Mouse (Mus musculus): ENCODE measurements around the gene Rbp1. TPM values are rescaled to one million over a fixed set of nuclear protein-coding genes. Genes with fewer than 3 reads are reported as not detected.

Gene Rbp1
- not detected in 3 replicates for total RNA-seq (2017)

DNA sequence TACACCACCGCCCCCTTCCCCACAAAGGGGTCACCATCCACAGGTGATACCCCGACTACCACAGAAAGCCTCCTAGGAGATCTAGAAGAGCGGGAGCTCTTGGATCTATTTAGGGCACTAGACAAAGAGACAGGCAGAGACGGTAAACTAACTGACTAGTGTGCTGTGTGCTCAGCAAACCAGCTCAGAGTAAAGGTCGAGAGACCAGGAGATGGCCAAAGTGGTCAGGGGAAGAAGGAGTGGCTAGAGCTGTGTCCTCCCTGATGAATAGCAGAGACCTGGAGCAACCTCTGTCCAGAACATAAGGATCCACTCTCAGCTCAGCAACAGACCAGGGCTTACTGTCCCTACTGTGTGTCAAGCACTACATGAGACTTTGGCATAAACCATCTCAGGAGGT, at the start of gene Rbp1:
Rbp1 (plus strand) TSS at position 306 of the 400 bp plus-strand sequence.
- no peak for ATAC-seq (replicated peaks; ENCODE audit: insufficient number of reproducible peaks, low FRiP score, low TSS enrichment, poor library complexity, severe bottlenecking)

GRCm38 (mm10) chr9:98373358-98373757, 49.4 kb upstream of the Rbp1 start:
- no peak for ATAC-seq (replicated peaks; ENCODE audit: insufficient number of reproducible peaks, low FRiP score, low TSS enrichment, poor library complexity, severe bottlenecking)

DNA sequence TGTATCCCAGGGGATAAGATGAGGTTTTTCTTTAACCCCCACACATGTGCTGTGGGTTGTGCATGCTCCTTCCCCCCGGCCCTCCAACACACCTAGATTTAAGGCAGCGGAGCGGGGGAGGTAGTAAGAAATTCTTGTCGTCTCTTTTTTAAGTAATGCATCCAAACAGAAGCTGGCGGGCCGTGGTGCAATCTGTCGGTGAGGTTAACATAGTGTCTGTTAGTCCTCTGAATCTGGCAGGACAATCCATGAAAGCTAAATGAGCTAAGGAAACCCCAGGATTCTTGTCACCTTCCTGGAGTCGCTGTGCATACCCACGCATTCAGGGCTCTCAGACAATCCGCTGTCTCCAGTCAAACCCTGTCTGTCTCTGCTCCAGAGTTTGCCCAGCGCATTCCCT, 47.9 kb upstream of the Rbp1 start:
- ATAC-seq (replicated peaks; ENCODE audit: insufficient number of reproducible peaks, low FRiP score, low TSS enrichment, poor library complexity, severe bottlenecking), result no peak

- no peak for ATAC-seq (replicated peaks; ENCODE audit: insufficient number of reproducible peaks, low FRiP score, low TSS enrichment, poor library complexity, severe bottlenecking)
These were observed 47.2 kb upstream of the Rbp1 start for GRCm38 (mm10) chr9:98375329-98376170.

GRCm38 (mm10) chr9:98379736-98380135, 43.0 kb upstream of the Rbp1 start:
- no peak for ATAC-seq (replicated peaks; ENCODE audit: insufficient number of reproducible peaks, low FRiP score, low TSS enrichment, poor library complexity, severe bottlenecking)

GRCm38 (mm10) chr9:98380593-98380992, 42.2 kb upstream of the Rbp1 start:
- ATAC-seq (replicated peaks; ENCODE audit: insufficient number of reproducible peaks, low FRiP score, low TSS enrichment, poor library complexity, severe bottlenecking), result no peak

DNA sequence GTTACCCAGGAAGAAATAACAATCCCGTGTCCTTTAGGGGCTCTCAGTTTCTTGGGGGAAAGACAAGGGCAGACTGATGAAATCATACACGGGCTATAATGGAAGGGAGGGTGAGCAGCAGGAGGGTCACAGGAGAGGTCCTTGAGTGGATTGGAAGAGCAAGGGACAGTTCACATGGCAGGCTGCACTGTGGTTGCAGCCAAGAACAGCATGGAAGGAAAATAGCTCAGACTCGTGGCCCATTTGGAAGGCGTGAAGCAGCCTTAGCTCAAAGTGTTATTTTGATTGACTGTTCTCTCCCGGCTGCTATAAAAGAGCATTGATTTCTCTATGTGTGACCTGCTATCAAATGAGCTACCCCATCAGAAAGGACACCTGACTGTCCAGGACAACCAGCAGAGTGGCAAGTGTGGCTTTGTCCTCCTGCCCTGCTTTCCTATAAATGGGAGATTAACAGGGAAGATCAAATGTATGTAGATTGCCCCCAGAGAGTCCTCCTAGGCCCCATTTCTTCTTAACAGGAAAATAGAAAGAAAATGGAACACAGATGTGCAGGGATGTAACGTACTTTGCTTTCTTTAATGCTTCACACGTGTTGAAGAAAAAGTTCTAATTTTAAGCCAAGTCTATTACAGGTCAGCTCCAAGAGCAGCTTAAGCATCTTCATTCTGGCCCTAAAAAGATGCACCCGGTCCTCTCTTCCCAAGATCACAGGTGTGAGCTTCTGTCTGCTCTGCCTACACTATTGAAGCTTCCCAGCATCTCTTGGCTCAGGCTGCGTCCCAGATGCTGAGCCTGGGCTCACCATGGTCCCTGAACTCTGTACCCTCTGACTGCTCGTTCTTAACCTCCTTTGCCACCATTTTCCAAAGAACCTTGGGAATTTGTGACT, 34.8 kb upstream of the Rbp1 start:
- ATAC-seq (replicated peaks; ENCODE audit: insufficient number of reproducible peaks, low FRiP score, low TSS enrichment, poor library complexity, severe bottlenecking), result no peak

- ATAC-seq (replicated peaks; ENCODE audit: insufficient number of reproducible peaks, low FRiP score, low TSS enrichment, poor library complexity, severe bottlenecking), result no peak
These were observed 34.2 kb upstream of the Rbp1 start for GRCm38 (mm10) chr9:98388633-98388965.

GRCm38 (mm10) chr9:98393496-98393895, 29.3 kb upstream of the Rbp1 start:
- no peak for ATAC-seq (replicated peaks; ENCODE audit: insufficient number of reproducible peaks, low FRiP score, low TSS enrichment, poor library complexity, severe bottlenecking)

DNA sequence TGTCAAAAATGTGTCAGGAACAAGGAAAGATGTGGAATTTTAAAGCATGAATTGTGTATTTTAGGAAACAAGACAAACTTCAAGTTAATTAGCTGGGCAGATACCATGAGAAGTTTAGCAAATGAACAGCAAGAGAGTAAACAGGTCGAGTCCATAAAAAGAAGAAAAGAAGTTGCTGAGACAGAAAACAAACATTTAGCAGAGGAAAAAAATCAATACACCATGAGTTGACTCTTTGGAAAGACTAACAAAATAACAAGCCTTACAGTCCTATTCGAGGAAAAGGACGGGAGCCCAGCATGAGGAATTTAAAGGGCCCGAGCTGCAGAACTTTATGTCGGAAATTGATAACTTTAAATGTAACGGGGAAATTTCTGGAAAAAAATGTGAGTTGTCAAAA, 25.6 kb upstream of the Rbp1 start:
- ATAC-seq (replicated peaks; ENCODE audit: insufficient number of reproducible peaks, low FRiP score, low TSS enrichment, poor library complexity, severe bottlenecking), result no peak

DNA sequence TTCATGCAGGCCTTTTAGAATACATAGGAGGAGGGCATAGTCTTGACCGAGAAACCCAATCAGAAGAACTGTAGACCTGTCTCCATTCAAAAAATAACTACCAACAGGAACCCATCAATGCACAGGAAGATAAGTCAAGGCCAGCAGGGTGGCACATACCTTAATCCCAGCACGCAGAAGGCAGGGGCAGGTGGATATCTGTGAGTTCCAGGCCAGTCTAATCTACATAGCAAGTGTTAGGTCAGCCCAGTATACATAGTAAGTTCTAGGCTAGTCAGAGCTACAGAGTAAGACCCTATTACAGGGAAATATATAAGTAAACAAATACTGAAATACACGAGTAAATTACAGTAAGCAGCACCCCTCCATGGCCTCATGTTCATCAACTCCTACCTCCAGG, 24.9 kb upstream of the Rbp1 start:
- no peak for ATAC-seq (replicated peaks; ENCODE audit: insufficient number of reproducible peaks, low FRiP score, low TSS enrichment, poor library complexity, severe bottlenecking)

DNA sequence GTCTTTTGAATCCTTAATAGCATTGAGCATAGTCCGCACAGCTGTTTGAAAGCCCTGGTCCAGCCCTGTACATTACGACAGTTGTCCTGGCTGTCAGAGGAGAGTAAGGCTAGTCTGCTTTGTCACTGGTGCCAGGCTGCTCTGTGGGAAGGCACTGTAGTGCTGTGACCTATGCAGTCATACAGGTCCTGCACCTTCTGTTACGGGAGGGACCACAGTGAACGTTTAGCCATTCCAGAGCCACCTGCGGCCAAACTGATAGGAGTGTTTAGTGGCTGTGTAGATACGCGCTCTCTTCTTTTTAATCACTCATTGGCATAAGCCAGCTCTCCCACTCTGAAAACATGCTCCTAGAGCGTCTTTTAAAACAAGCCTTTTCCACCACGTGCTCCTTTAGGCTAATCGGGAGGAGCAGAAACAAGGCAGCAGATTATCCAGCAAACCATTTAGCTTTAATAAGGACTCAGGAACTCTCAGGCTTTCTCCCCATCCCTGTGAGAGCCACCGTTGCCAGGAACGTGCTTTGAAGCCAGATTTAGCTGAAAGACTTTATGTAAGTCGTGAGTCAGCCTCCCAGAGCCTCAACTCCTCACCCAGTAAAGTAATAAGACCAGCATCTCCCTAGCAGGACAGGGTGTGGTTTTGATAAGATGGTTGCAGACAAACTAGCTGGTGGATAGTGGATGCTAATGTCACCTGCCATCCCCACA, 22.4 kb upstream of the Rbp1 start:
- no peak for ATAC-seq (replicated peaks; ENCODE audit: insufficient number of reproducible peaks, low FRiP score, low TSS enrichment, poor library complexity, severe bottlenecking)

DNA sequence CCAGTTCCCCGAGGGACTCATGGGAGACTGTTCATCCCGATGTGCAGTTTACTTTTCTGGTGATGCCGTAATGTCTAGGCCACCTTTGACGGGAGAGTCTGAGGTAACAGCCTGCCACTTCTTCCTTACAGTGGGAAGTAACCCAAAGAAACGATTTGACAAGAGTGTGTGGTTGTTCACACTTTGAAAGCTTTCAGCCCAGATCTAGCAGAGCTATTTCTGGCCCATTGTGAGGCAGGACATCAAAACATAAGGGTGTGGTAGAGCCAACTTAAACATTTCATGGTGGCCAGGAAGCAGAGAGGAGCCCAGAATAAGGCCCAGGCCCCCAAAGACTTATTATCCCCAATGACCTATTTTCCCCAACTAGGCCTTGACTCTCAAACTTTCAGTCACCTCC, 21.1 kb upstream of the Rbp1 start:
- no peak for ATAC-seq (replicated peaks; ENCODE audit: insufficient number of reproducible peaks, low FRiP score, low TSS enrichment, poor library complexity, severe bottlenecking)

- no peak for ATAC-seq (replicated peaks; ENCODE audit: insufficient number of reproducible peaks, low FRiP score, low TSS enrichment, poor library complexity, severe bottlenecking)
These were observed 15.0 kb upstream of the Rbp1 start for GRCm38 (mm10) chr9:98407771-98408170.

DNA sequence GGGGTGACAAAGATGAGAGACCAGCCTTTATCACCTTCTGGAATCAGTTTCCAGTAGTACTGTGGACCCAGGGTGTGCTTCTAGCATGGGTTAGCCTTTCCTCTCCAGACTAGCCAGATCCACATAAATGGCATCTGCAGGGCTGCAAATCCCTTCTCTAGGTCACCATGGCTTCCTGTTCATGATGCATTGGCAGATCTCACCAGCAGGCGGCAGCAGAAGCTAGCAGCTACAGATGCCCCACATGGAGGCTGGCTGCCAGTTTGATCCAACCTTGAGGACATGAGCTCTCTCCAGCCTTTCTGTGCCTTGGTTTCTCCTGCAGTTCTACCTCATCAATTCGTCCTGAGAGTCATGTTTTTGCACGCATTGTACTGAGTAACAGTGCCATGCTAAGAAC, 13.6 kb upstream of the Rbp1 start:
- ATAC-seq (replicated peaks; ENCODE audit: insufficient number of reproducible peaks, low FRiP score, low TSS enrichment, poor library complexity, severe bottlenecking), result no peak

DNA sequence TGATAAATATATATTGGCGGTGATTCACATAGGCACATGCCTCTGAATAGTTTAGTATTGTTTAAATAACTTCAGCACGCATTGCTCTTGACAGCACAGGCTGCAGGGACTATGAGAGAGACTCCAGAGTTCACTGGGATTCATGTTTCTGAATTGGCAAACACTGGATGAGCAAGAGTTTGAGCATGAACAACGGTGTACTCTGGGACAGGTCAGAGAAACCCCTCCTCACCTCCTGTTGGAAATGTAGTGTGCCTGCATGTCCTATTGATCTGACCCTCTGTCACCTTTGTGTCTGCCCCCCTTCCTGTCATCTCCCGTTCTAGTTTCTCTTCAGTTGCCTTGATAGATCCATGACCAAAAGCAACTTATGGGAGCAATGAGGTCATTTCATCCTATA, 7.3 kb upstream of the Rbp1 start:
- ATAC-seq (replicated peaks; ENCODE audit: insufficient number of reproducible peaks, low FRiP score, low TSS enrichment, poor library complexity, severe bottlenecking), result no peak

DNA sequence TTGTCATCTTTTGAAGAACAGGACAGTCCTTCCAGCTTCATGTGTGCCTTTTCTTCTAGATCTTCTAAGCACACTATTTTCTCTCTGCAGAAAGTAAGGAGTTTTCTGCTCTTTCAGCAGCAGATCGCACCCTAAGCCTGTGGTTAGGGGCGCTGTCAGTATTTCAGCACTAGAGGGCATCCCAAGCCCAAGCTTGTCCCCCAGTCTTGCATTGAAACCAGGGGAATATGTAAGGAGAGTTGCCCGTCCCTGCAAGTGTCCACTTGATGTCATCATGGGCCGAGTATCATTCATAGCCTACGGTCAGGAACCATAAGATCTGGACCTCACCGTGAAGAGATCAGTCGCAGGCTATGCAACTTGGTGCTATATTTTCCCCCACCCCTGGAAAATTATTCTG, 4.8 kb upstream of the Rbp1 start:
- no peak for ATAC-seq (replicated peaks; ENCODE audit: insufficient number of reproducible peaks, low FRiP score, low TSS enrichment, poor library complexity, severe bottlenecking)

- no peak for ATAC-seq (replicated peaks; ENCODE audit: insufficient number of reproducible peaks, low FRiP score, low TSS enrichment, poor library complexity, severe bottlenecking)
These were observed 4.4 kb upstream of the Rbp1 start for GRCm38 (mm10) chr9:98418346-98418745.

DNA sequence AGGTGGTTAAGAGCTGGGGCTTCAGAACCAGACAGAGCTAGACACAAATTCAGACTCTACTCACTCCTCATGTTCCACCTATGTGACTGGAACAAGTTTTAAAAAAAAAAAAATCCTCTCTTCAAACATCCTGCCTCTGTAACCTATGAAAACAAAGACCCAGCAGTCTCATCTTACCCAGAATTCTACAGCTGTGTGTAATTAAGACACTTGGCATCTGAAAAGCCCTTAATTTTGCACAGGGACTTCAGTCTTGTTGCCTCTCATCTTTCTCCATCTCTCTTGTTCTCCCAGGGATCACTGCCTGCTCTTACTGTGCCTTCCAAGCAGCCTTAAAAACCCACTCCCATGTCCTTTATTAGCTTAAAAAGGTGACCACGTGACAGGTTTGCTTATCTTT, 2.1 kb upstream of the Rbp1 start:
- no peak for ATAC-seq (replicated peaks; ENCODE audit: insufficient number of reproducible peaks, low FRiP score, low TSS enrichment, poor library complexity, severe bottlenecking)

Data from monocyte, adult 5-6 weeks (primary cell).